Mouse (Mus musculus) cerebellum, adult 2 months (tissue): ENCODE measurements around the gene Gsdma3. TPM values are rescaled to one million over a fixed set of nuclear protein-coding genes. Genes with fewer than 3 reads are reported as not detected.
A peak's percentile ranks its signal among the peaks of the same experiment; 100 is the strongest.
"Not testable (repeated sequence)": the region's sequence is repeated elsewhere in the genome, so short reads cannot be mapped to it uniquely, and the experiment has no call there.

Experiments
- DNase-seq, 2 experiments: peaks; one replicate each; pipeline ENCODE4 v3.0.0; 2021
- H3K27ac ChIP-seq: fragments of 200-500 bp; 2 replicates; pipeline ENCODE4 v1.5.1; 2012; ENCODE audit warnings: low read length, control low read depth, inconsistent platforms; ENCODE audit not compliant: insufficient read depth
- H3K27me3 ChIP-seq: fragments of 200-500 bp; 2 replicates; pipeline ENCODE4 v1.6.1; 2012; ENCODE audit warnings: inconsistent platforms, mild to moderate bottlenecking, low read length, moderate library complexity; ENCODE audit not compliant: control insufficient read depth, insufficient read depth
- H3K4me1 ChIP-seq: fragments of 200-500 bp; 2 replicates; pipeline ENCODE4 v1.6.1; 2011; ENCODE audit warnings: low read length; ENCODE audit not compliant: control insufficient read depth, insufficient read depth
- H3K4me3 ChIP-seq: fragments of 200-500 bp; replicated peaks from 2 replicates; pipeline ENCODE3; 2011; ENCODE audit warnings: mild to moderate bottlenecking, low read depth, low read length, control low read depth; ENCODE audit not compliant: insufficient read depth
- CTCF ChIP-seq: fragments of 200-500 bp; IDR thresholded peaks from 2 replicates; pipeline ENCODE4 v1.5.1; 2011; ENCODE audit warnings: low read depth, mild to moderate bottlenecking, control low read depth, low read length, moderate library complexity, borderline replicate concordance; ENCODE audit not compliant: insufficient read depth
- POLR2A ChIP-seq: fragments of 200-500 bp; IDR thresholded peaks from 2 replicates; pipeline ENCODE4 v1.6.1; 2011; ENCODE audit warnings: low read length, control low read depth, borderline replicate concordance; ENCODE audit not compliant: insufficient read depth
- WGBS: fragments of 180-500 bp; shearing (Covaris S2); methylation state at CpG from one replicate; pipeline ENCODE4 v1.1.7; 2018; 5-methylcytosine and 5-hydroxymethylcytosine counted together
- polyA plus RNA-seq: library from polyadenylated mRNA; depleted of rRNA; stranded (reverse); fragments of >200 nt; gene quantifications from 2 replicates; pipeline ENCODE4 v1.2.3, GENCODE M21; 2012

Gsdma3 gene
- polyA plus RNA-seq, 1 experiment = not detected

- DNase-seq = no peak
- WGBS = 2% methylated on average over 18 of the region's 18 CpGs
- TF ChIP-seq CTCF (no peak), POLR2A (no peak)
- Histone ChIP-seq H3K4me1 (no peaks in the 10 kb centered on the region), H3K4me3 (peak overlapping the region; percentile 58), H3K27ac (no peak overlapping the region), H3K27me3 (no peaks in the 10 kb centered on the region)
Measured at GRCm38 (mm10) chr11:98599291-98599690, 26.9 kb upstream of the Gsdma3 start.

- no peak for DNase-seq
- Histone ChIP-seq H3K4me3 (no peak overlapping the region), H3K27me3 (no peaks in the 10 kb centered on the region), H3K27ac (no peak overlapping the region), H3K4me1 (no peaks in the 10 kb centered on the region)
- TF ChIP-seq POLR2A (no peak), CTCF (no peak)
- WGBS = 5% methylated on average over 20 of the region's 20 CpGs
Measured at GRCm38 (mm10) chr11:98602090-98602690, 24.0 kb upstream of the Gsdma3 start.

GRCm38 (mm10) chr11:98603953-98604352 is 22.2 kb upstream of the Gsdma3 start:
- no peak for DNase-seq
- Histone ChIP-seq H3K4me1 (no peaks in the 10 kb centered on the region), H3K27ac (no peak overlapping the region), H3K4me3 (no peak overlapping the region), H3K27me3 (no peaks in the 10 kb centered on the region)
- TF ChIP-seq POLR2A (no peak), CTCF (no peak)
- 83% methylated on average over 2 of the region's 2 CpGs for WGBS

GRCm38 (mm10) chr11:98604911-98605310 is 21.2 kb upstream of the Gsdma3 start:
- not testable (repeated sequence) for H3K27me3 ChIP-seq, H3K4me1 ChIP-seq, DNase-seq, H3K4me3 ChIP-seq, H3K27ac ChIP-seq
- WGBS = 73% methylated on average over 6 of the region's 6 CpGs

GRCm38 (mm10) chr11:98606763-98607162 is 19.4 kb upstream of the Gsdma3 start:
- TF ChIP-seq CTCF (peak; percentile 41; the same call in 1 of the 2 replicates), POLR2A (no peak)
- 11% methylated on average over 3 of the region's 3 CpGs for WGBS
- Histone ChIP-seq H3K27me3 (no peaks in the 10 kb centered on the region), H3K4me1 (no peaks in the 10 kb centered on the region), H3K4me3 (no peak overlapping the region), H3K27ac (no peak overlapping the region)
- no peak for DNase-seq

- 92% methylated on average over 13 of the region's 13 CpGs for WGBS
- H3K27me3 ChIP-seq = no peaks in the 10 kb centered on the region
- TF ChIP-seq CTCF (no peak), POLR2A (no peak)
- no peak for DNase-seq
- H3K4me3 ChIP-seq = no peak overlapping the region
- H3K27ac ChIP-seq = no peak overlapping the region
- no peaks in the 10 kb centered on the region for H3K4me1 ChIP-seq
Measured at GRCm38 (mm10) chr11:98620791-98621190, 5.4 kb upstream of the Gsdma3 start.

GRCm38 (mm10) chr11:98623981-98624380 is 2.2 kb upstream of the Gsdma3 start:
- not testable (repeated sequence) for H3K4me3 ChIP-seq, H3K27me3 ChIP-seq, H3K4me1 ChIP-seq, H3K27ac ChIP-seq, DNase-seq
- WGBS = 75% methylated on average over 6 of the region's 6 CpGs

- not testable (repeated sequence) for H3K27ac ChIP-seq, H3K27me3 ChIP-seq, H3K4me1 ChIP-seq, H3K4me3 ChIP-seq, DNase-seq
- WGBS = 94% methylated on average over 2 of the region's 2 CpGs
Measured at GRCm38 (mm10) chr11:98624381-98624780, 1.8 kb upstream of the Gsdma3 start.

GRCm38 (mm10) chr11:98628706-98629105 is 2.5 kb downstream of the Gsdma3 start:
- no peak overlapping the region for H3K4me3 ChIP-seq
- no peak overlapping the region for H3K27ac ChIP-seq
- DNase-seq = no peak
- no peak for TF ChIP-seq CTCF
- TF ChIP-seq POLR2A = no peak
- no peaks in the 10 kb centered on the region for H3K27me3 ChIP-seq
- no peaks in the 10 kb centered on the region for H3K4me1 ChIP-seq
- 80% methylated on average over 3 of the region's 3 CpGs for WGBS
